Mouse (Mus musculus): ENCODE data around the gene Adgrf1. TPM values are rescaled to one million over a fixed set of nuclear protein-coding genes. Genes with fewer than 3 reads are reported as not detected.
"Not testable (repeated sequence)": the region's sequence is repeated elsewhere in the genome, so short reads cannot be mapped to it uniquely, and the experiment has no call there.

The Adgrf1 gene
- polyA plus RNA-seq, 1 experiment from 2014 or later = not detected

DNA sequence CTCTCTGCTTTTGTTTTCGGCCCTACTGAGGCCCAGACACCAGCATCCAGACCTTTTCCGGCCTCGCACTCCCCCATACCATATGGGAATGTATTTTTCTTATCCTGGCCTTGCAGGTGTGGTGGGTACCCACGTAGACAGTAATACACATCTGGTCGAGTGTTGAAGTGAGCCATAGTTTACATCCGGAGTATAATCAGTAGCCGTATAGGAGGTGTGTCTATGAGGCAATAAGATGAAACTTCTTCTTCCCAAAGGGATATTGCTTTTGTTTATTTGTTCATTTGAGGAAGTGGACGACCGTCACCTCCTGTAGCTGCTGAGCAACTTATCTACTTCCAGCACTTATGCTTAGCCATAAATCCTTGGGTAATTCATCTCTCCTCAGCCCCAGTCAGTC, 63.9 kb downstream of the Adgrf1 start:
- Histone ChIP-seq H3K4me1 (no peaks in the 10 kb centered on the region), H3K9ac (no peak overlapping the region), H3K4me3 (no peak overlapping the region), H3K9me3 (no peaks in the 10 kb centered on the region), H3K27me3 (no peaks in the 10 kb centered on the region), H3K27ac (no peak overlapping the region), H3K4me2 (no peak overlapping the region), H3K36me3 (no peaks in the 10 kb centered on the region)
- ATAC-seq (ENCODE audit: insufficient number of reproducible peaks, low FRiP score, low TSS enrichment, low read depth) = no peak
- WGBS = 53% methylated on average over 9 of the region's 9 CpGs

DNA sequence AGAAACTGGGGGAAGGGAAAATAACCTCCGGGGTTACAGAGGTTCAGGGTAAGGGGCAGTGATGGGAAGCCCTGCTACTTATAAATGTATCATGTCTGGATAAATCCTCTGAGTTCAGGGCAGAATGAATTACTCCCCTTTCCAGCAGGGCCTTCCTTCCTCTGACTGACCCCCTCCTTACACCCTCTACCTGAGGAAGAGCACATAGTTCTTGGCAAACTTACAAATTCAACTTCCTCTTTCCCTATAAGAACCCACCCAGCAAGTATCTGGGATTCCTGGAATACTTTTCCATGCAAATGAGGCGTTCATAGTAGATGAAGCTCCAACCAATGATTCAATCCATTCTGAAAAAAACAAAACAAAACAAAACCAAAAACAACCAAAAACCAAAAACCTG, 67.5 kb downstream of the Adgrf1 start:
- no peak overlapping the region for H3K27ac ChIP-seq
- no peak overlapping the region for H3K4me3 ChIP-seq
- ATAC-seq (ENCODE audit: insufficient number of reproducible peaks, low FRiP score, low TSS enrichment, low read depth) = no peak
- H3K4me2 ChIP-seq = no peak overlapping the region
- H3K27me3 ChIP-seq = no peaks in the 10 kb centered on the region
- no peaks in the 10 kb centered on the region for H3K36me3 ChIP-seq
- 70% methylated on average over 2 of the region's 2 CpGs for WGBS
- H3K9ac ChIP-seq = no peak overlapping the region
- H3K4me1 ChIP-seq = no peaks in the 10 kb centered on the region
- H3K9me3 ChIP-seq = no peaks in the 10 kb centered on the region

DNA sequence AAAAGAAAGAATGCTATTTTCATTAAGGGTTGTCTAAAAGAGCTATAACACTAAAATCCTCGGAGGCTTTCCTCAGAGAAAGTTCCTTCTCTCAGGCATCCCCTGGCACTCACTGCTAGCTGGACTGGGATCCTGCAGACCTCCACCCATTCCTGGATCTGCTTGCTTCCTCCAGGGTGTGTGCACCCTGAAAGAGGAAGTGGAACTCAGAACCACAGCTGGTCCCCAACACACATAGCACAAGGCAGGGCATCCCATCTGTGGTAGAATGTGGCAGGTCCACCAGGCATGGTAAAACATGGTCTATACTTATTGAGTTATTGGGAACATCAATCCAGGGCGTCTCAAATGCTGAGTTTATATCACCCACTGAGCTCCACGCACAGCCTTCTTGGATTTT, 68.2 kb downstream of the Adgrf1 start:
- H3K4me1 ChIP-seq = no peaks in the 10 kb centered on the region

DNA sequence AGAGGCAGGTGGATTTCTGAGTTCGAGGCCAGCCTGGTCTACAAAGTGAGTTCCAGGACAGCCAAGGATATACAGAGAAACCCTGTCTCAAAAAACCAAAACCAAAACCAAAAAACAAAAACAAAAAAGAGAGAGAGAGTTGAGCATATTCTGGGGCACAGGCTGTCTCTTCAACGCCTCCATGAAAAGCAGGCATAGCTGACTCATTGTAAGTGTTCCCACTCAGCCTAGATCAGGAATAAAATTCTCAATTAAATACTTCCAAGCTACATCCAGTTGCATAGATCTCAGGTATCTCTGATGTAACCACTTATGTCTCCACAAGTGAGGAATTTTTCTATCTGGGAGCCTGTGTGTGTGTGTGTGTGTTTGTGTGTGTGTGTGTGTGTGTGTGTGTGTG, 76.4 kb downstream of the Adgrf1 start:
- 94% methylated on average over 2 of the region's 2 CpGs for WGBS
- not testable (repeated sequence) for H3K27ac ChIP-seq; H3K4me2 ChIP-seq; H3K9ac ChIP-seq; H3K4me1 ChIP-seq; H3K27me3 ChIP-seq; H3K9me3 ChIP-seq; H3K4me3 ChIP-seq; ATAC-seq (ENCODE audit: insufficient number of reproducible peaks, low FRiP score, low TSS enrichment, low read depth); H3K36me3 ChIP-seq

More for the DNA sequence above, 68.2 kb downstream of the Adgrf1 start:
- Histone ChIP-seq H3K36me3 (no peaks in the 10 kb centered on the region), H3K27ac (no peak overlapping the region), H3K4me2 (no peak overlapping the region), H3K27me3 (no peaks in the 10 kb centered on the region), H3K4me3 (no peak overlapping the region), H3K9me3 (no peaks in the 10 kb centered on the region), H3K9ac (no peak overlapping the region)
- ATAC-seq (ENCODE audit: insufficient number of reproducible peaks, low FRiP score, low TSS enrichment, low read depth) = no peak
- 78% methylated on average over 3 of the region's 3 CpGs for WGBS

DNA sequence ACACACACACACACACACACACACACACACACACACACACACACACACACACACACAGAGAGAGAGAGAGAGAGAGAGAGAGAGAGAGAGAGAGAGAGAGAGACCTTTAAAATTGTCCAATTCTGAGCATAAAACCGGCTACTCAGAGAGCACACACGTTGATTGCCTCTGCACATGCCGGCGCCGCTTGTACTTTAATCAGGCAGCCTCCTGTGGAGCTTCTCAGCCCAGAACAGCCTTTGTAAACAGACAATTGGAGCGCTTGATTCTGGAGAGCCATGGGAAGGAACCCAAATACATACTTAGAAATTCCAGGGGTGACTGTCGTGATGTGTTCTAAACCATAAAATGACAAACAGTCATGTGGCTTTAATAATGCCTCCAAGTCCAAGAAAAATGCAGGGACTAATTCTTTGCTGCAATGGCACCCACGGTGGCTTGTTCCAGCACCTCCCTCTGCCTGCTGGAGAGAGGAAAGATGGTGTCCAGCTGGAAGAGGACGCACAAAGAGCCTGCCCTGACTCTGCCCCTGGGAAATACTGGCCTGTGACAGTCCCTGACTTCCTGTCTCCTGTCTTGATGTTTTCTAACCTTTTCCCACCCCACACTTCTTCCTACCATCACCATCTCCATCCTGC, 87.9 kb downstream of the Adgrf1 start:
- peaks cover 9% of the 10 kb centered on the region; the same call in 1 of the 2 replicates for H3K4me1 ChIP-seq
- ATAC-seq (ENCODE audit: insufficient number of reproducible peaks, low FRiP score, low TSS enrichment, low read depth) = no peak
- no peaks in the 10 kb centered on the region for H3K27me3 ChIP-seq
- no peak overlapping the region for H3K4me3 ChIP-seq
- no peaks in the 10 kb centered on the region for H3K9me3 ChIP-seq
- H3K9ac ChIP-seq = no peak overlapping the region
- H3K27ac ChIP-seq = no peak overlapping the region
- no peaks in the 10 kb centered on the region for H3K36me3 ChIP-seq
- WGBS = 14% methylated on average over 9 of the region's 9 CpGs
- no peak overlapping the region for H3K4me2 ChIP-seq

DNA sequence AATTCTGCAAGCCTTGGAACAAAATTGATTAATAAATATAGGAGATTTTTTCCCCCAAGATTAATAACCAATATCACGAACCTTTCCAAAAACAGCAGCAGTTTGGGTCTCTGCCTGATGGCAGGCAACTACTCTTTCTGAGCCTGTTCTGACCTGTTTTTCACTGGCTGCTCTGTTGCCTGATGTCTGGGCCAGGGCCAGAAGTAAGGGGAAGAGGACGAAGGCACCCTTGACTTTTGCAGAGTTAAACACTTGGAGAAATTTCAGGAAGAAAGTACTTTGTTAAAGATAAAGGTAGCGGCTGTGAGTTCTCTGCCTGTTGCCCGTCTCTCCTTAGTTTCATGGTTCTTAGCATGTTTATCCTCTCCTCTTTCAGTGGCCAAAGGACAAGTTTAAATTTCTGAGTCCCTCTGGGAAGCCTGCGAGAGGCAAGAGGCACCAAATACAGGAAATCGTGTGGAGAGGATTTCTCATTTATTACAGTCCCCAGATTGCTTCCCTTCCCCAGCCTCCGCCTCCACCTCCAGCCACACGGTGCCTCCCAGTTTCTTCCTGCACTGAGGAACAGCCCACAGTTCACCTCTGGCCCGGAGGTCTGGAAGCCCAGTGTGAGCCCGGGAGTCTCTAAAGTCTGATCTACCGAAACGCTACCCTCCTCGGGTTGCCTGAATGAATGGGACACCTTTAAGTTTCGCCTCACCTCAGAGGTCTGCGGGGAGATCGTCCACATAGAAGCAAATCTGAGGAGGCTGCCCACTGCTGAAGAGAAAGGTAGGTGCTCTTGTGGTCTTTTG, 89.9 kb downstream of the Adgrf1 start, which contains the start of gene Adgrf5:
TSS of gene Adgrf5 (plus strand) at position 626 of the 794 bp plus-strand sequence.
- Histone ChIP-seq H3K36me3 (no peaks in the 10 kb centered on the region), H3K9me3 (no peaks in the 10 kb centered on the region), H3K4me2 (peak within 1 kb of the TSS; percentile 14), H3K27me3 (no peaks in the 10 kb centered on the region), H3K27ac (0 out of 2 replicates have a peak within 1 kb of the TSS, but pooled peaks have one; percentile 27), H3K4me1 (peaks cover 9% of the 10 kb centered on the region; the same call in 1 of the 2 replicates), H3K4me3 (peak within 1 kb of the TSS; percentile 22), H3K9ac (no peak within 1 kb of the TSS)
- ATAC-seq (ENCODE audit: insufficient number of reproducible peaks, low FRiP score, low TSS enrichment, low read depth) = no peak
- 33% methylated on average over 16 of the region's 16 CpGs for WGBS

DNA sequence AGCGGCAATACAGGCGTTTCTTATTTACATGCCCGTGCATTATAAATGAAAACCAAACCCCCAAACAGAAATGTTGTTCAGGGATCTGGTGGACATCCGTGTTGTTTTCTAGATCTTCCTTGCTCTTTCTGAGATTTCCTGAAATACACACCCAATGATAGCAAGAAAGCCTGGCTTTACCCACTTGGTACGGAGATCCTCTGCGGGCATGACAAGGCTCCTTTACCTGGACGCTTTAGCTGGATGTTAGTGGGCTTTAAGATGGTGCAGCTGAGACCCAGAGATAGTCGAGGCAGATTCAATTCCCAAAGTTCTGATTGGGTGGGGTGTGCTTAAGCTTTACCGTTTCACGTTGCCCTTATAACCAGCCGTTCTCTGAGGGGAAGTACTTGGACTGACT, 90.9 kb downstream of the Adgrf1 start:
- WGBS = 78% methylated on average over 11 of the region's 11 CpGs
- no peak overlapping the region for H3K4me2 ChIP-seq

DNA sequence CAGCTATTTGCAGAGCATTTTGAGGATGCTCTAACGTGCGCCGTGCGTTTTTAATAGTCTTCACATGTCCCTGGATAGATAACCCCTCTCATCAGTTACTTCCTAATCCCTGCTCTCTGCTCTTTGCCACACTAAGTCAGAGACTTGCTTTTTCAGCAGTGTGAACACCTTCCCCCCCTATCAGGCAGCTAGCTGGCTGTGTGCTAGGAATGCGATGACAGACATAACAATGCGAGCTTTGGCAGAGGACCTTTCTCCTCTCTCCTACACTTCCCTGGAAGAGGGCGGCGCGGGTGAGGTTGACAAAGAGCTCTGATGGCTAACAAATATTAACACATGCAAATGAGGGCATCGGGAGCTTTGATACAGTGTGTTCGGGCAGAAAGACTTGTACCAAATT, 92.2 kb downstream of the Adgrf1 start:
- Histone ChIP-seq H3K9ac (no peak overlapping the region), H3K9me3 (no peaks in the 10 kb centered on the region), H3K4me3 (no peak overlapping the region), H3K27ac (no peak overlapping the region), H3K27me3 (no peaks in the 10 kb centered on the region), H3K4me2 (no peak overlapping the region), H3K4me1 (peaks cover 9% of the 10 kb centered on the region; the same call in 1 of the 2 replicates), H3K36me3 (no peaks in the 10 kb centered on the region)
- WGBS = 70% methylated on average over 11 of the region's 11 CpGs
- ATAC-seq (ENCODE audit: insufficient number of reproducible peaks, low FRiP score, low TSS enrichment, low read depth) = no peak

More for the DNA sequence above, 90.9 kb downstream of the Adgrf1 start:
- no peak overlapping the region for H3K9ac ChIP-seq
- peaks cover 9% of the 10 kb centered on the region; the same call in 1 of the 2 replicates for H3K4me1 ChIP-seq
- ATAC-seq (ENCODE audit: insufficient number of reproducible peaks, low FRiP score, low TSS enrichment, low read depth) = no peak
- no peaks in the 10 kb centered on the region for H3K27me3 ChIP-seq
- no peaks in the 10 kb centered on the region for H3K9me3 ChIP-seq
- H3K4me3 ChIP-seq = peak overlapping the region; percentile 22; the same call in 1 of the 2 replicates
- no peak overlapping the region for H3K27ac ChIP-seq
- no peaks in the 10 kb centered on the region for H3K36me3 ChIP-seq

DNA sequence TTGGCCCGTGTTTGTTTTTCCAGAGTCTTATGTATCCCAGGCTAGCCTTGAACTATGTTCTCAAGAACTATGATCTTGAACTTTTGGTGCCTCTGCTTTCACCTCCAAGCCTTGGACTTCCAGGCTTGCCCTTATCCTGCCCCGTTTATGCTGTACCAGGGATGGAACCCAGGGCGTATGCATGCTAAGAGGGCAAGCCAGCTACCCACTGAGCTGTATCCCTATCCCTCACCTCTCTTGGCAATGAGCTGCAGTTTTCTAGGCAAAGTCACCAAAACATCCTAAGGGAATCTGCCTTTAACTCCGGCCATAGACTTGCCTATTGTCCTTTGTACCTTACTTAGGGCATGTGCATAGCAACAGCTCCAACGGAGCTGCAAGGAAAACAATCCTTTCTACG, 92.8 kb downstream of the Adgrf1 start:
- H3K4me2 ChIP-seq = no peak overlapping the region
- no peak overlapping the region for H3K27ac ChIP-seq
- H3K4me3 ChIP-seq = no peak overlapping the region
- H3K9me3 ChIP-seq = no peaks in the 10 kb centered on the region
- H3K27me3 ChIP-seq = no peaks in the 10 kb centered on the region
- H3K4me1 ChIP-seq = peaks cover 9% of the 10 kb centered on the region; the same call in 1 of the 2 replicates
- no peak for ATAC-seq (ENCODE audit: insufficient number of reproducible peaks, low FRiP score, low TSS enrichment, low read depth)
- no peak overlapping the region for H3K9ac ChIP-seq
- H3K36me3 ChIP-seq = no peaks in the 10 kb centered on the region
- 65% methylated on average over 6 of the region's 6 CpGs for WGBS

DNA sequence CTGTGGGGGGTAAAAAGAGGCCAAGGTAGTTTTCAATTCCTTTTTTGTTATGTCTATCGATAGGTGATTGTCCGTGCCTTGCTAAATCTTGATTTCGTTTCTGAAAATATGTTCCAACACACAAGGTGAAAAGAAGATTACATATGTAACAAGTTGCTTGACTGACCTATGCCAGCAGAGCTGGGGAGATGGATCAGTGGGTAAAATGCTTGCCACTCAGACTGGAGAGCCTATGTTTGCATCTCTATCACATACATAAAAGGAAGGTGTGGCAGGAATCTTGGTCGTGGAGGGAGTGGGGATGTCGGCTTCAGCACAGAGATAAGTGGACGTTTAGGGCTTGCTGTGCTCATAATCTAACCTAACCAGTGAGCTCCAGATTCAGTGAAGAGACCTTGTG, 93.8 kb downstream of the Adgrf1 start:
- Histone ChIP-seq H3K27me3 (no peaks in the 10 kb centered on the region), H3K36me3 (no peaks in the 10 kb centered on the region), H3K4me1 (peaks cover 9% of the 10 kb centered on the region; the same call in 1 of the 2 replicates), H3K4me3 (no peak overlapping the region), H3K9ac (no peak overlapping the region), H3K27ac (no peak overlapping the region), H3K9me3 (no peaks in the 10 kb centered on the region), H3K4me2 (no peak overlapping the region)
- WGBS = 60% methylated on average over 6 of the region's 6 CpGs
- ATAC-seq (ENCODE audit: insufficient number of reproducible peaks, low FRiP score, low TSS enrichment, low read depth) = no peak

DNA sequence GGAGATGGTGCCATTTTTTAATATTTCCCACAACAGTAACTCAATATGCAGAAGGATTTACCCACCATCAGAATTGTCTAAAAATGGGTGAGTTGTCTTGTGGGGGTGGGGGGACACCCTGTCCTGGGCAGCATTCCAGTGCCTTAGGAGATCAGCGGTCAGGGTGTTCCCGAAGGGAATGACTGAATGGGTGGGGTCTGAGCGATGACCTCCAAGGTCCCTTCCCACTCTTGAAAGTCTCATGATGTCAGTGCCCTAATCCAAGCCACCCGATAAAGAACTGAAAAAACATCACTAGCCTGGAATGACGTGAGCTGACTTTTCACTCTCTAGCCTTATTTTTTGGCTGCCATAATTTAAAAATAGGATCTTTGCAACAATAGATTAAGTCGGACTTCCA, 95.2 kb downstream of the Adgrf1 start:
- no peak for ATAC-seq (ENCODE audit: insufficient number of reproducible peaks, low FRiP score, low TSS enrichment, low read depth)
- Histone ChIP-seq H3K9ac (no peak overlapping the region), H3K4me3 (no peak overlapping the region), H3K27ac (no peak overlapping the region), H3K27me3 (no peaks in the 10 kb centered on the region), H3K4me2 (no peak overlapping the region), H3K9me3 (no peaks in the 10 kb centered on the region), H3K36me3 (no peaks in the 10 kb centered on the region), H3K4me1 (peaks cover 3% of the 10 kb centered on the region; the same call in 1 of the 2 replicates)
- 77% methylated on average over 6 of the region's 6 CpGs for WGBS

DNA sequence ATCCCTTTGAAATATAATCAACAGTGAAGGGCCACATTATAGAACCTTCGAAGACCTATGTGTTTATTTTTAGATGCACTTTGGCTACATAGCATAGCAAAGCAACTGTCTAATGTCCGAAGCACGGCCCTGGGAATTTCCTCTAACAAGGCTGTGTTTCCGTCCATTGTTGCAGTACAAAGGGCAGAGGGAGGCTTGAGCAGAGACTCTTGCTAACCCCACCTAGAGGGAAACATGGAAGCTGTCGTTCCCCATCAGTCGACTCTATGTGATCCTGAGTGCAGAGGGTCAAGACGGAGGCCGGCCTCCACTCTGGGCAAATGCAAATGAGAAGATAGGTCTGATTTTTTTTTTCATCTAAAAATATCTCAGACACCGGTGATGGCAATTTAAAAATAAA, 96.4 kb downstream of the Adgrf1 start:
- no peak overlapping the region for H3K4me2 ChIP-seq
- H3K4me1 ChIP-seq = no peaks in the 10 kb centered on the region
- no peak for ATAC-seq (ENCODE audit: insufficient number of reproducible peaks, low FRiP score, low TSS enrichment, low read depth)
- no peak overlapping the region for H3K4me3 ChIP-seq
- 77% methylated on average over 9 of the region's 9 CpGs for WGBS
- H3K27me3 ChIP-seq = no peaks in the 10 kb centered on the region
- H3K9me3 ChIP-seq = no peaks in the 10 kb centered on the region
- no peak overlapping the region for H3K9ac ChIP-seq
- H3K36me3 ChIP-seq = no peaks in the 10 kb centered on the region
- no peak overlapping the region for H3K27ac ChIP-seq
